Mouse (Mus musculus): Measurements from ENCODE around the gene Pnmal2.

Gene Pnmal2

DNA sequence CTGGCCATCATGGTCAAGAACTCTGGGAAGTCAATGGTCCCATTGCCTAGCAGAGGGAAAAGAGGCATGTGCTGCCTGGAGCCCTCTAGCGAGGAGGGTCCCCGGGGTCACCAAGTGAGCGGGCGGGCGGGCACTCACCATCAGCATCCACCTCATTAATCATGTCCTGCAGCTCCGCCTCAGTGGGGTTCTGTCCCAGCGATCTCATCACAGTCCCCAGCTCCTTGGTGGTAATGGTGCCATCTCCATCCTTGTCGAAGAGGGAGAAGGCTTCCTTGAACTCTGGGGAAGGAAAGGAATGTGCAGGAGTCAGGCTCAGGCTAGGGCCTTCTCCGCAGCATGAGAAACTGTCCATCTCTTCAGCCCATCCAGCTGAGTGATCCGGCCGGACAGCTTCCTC, 27.0 kb upstream of the Pnmal2 start:
- no peak for DNase-seq (ENCODE audit: low spot score in 2 of 2)

DNA sequence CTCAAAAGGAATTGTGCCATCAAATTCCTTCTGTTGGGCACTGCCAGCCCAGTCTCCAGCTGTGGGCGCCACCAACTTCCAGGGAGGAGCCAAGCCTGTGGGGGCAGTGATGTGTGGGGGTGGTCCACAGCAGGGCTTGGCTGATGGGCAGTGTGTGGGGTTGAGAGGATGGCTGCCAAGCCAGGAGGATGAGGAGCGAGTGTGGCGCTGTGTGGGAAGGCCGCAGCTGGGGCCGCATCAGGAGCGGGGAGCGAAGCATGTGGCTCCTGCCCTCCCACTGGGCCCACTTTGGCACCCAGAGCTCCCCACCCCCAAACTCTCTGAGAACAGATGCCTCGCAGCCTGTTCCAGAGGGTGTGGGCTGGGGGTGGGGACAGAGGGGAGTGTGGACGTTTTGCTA, 26.5 kb upstream of the Pnmal2 start:
- DNase-seq (ENCODE audit: low spot score in 2 of 2), result no peak

DNA sequence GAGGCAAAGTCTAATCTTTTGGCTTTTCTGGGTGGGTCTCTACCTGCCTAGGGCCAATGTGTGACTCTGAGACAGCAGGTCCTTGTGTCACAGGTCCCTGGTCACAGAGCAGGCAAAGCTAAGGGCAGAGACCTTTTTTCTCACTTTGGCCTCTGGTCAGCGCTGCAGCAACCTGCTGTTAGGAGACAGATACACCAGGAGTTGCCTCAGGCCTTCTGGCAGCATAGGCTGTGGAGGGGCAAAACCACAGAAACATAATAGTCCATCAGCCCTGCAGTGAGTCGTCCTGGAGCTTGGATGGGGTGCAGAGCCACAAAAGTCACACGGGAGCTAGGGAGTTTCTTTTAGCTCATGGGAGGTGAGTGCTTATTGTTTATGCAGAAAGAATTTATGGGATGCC, 25.8 kb upstream of the Pnmal2 start:
- no peak for DNase-seq (ENCODE audit: low spot score in 2 of 2)

DNA sequence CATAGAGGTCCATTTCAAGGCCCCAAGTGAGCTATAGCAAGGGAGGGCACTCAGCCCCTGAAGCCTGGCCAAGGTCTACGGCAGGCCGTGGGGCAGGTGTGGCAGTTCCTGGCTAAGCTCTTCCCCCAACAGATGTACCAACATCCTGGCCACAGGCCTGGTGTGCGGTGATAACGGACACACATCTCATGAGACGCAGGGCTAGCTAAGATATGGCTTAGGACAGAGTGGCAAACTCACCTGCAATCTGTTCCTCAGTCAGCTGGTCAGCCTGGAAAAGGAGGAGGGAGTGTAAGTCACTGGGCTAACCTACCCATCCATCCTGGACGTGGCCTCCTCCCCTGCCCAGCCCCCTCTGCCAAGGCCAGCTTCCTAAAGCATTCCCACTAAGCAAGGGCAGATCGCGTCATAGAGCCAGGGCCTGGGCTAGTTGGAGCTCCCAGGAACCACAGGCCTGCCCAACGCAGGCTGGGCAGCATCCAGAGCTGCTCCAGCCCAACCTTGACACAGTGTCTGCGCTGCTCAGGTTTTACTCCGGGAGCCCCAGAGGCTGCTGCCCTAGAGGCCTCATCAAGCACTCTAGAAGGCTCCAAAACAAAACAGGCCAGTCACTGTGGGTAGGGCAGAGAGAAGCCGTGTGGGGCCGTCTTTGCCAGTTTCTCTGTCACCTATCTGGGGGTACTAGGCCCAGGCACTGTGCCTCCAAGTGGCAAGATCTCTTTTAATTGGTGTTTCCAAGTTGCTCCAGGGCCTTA, 24.9 kb upstream of the Pnmal2 start:
- DNase-seq (ENCODE audit: low spot score in 2 of 2), result no peak

DNA sequence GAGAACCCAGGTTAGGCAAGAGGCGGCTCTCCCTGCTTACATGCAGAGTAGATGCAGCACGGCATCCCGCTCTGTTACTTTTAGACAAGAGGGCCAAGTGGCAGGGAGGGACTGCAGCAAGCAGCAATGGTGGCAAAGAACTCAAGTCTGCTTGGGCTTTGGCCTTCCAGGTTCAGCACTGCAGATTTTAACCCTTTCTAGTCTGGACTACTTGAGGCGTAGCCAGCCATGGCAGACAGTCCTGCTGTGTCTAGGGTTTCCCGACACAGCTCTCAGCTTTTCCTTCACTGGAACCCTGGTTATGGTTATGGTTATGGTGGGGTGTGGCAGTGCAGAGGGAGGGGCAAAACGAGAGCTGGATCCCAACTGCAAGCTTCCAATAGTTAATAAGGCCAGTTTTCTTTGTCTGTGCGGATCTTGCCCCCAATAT, 24.3 kb upstream of the Pnmal2 start:
- no peak for DNase-seq (ENCODE audit: low spot score in 2 of 2)

DNA sequence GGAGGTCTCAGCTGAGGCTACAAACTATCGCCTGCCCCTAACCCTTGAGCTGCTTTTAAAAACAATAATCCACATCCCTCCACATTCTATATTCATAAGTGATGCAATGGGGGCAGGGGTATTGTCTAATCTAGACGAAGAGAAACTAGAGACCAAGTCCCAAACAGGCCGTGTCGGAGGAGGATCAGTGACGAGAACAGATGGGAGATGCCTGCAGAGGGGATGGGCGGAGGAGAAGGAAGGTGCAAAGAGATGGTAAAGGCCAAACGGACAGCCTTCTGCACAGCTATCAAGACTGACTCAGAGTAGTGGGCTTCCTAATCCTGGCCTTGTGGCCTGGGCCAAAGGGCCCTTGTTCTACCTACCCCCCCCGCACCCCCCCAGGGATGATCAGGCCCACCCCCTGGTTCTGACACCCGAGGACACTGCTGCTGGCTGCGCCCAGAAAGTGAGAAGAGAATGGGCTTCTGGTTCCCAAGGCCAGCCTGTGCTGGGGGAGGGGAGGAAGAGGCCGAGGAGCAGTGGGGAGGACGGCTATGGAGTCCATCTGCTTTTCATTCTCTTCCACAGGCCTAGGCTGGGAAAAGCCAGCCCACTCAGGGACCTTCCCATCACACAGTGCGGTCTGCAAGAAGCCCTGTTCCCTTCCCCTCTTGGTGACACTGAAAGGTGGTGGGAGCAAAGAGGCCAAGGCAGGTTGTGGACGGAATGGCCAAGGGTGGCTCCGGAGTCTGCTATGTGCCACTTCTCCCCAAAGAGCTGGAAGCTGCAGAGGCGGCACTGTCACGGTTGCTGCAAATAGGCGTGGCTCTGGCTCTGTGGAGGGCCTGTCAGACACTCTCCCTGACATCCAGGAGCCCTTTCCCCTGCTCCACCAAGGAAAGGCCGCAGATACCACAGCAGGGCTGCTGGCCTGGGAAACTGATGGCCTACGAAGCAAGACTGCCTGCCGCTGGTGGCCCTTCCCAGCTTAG, 23.4 kb upstream of the Pnmal2 start:
- no peak for DNase-seq (ENCODE audit: low spot score in 2 of 2)

DNA sequence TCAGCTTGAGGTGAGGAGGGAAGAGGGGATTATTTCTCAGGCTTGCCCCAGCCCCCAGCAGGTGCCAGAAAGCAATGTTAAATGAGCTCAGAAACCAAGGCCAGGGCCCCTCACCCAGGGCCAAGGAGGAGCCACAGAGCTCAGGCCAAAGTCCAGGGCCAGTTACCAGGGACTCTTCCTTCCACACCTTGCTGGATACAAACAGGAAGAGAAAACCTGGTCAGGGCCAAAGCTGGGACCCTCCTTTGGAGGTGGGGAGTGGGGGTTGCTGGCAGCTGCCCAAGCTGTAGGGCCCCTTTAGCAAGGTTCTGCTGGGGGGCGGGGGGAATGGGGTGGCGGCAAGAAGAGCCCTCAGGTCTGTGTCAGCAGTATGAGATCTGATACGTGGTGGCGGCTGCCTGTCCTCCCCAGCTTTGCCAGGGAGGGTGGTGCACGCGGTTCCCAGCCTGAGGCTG, 22.6 kb upstream of the Pnmal2 start:
- no peak for DNase-seq (ENCODE audit: low spot score in 2 of 2)

DNA sequence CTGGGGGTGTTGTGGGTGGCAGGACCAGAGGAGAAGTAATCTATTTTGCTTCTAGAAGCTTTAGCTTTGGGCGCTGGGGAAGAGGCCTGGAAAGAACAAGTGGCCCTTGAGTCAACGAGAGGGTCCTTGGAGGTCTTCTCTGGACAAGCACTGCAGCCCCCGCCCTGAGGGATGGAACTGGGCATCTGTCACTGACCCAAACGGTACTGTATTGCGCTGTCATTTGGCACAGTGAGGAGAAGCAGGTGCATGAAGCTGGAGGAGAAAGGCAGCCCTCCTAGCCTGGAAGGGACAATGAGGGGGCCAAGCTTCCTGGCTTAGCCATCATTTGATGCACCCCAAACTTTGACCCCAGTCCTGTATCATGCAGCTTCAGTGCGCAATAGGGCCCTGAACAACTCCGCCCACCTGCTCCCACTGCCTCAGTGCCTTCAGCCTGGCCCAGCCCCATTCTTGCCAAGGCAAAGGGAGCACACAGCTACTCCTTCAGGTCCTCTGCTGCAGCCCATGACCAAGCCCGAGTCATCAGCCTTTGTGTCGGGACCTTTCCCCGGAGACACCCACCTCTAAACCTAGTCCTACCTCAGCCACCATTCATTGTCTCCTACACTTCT, 22.0 kb upstream of the Pnmal2 start:
- no peak for DNase-seq (ENCODE audit: low spot score in 2 of 2)

DNA sequence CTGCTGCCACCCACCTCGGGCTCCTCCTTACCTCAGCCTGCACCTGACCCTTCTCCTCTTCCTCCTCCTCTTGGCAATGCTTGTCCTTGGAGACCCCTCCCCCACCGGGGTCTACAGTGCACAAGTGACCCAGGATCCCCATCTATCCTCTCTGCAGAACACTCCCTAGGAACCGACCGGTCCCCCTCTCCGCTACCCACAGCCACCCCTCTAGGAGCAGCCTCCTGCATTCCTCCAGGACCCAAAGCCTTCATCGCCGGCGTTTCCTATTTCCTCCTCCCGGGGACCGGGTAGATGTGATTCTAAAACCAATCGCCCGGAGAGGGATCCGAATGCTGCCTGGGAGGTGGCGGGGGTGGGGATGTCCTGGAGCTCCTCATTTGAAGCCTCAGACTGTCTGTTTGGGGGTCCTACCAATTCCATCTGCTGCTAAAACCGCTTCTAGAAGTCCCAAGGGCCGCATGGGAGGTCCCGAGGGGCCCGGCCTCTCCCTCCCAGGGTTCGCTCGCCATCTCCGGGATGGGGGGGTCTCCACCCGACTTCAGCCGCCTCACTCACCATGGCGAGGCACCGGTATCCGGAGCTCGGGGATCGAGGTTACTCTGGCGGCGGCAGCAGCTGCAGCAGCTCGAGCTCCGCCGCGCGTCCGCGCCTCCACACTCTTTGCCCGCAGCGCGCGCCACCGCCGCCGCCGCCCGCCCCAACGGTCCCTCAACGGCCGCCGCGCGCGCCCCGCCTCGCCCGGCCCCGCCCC, 21.0 kb upstream of the Pnmal2 start:
- no peak for DNase-seq (ENCODE audit: low spot score in 2 of 2)

DNA sequence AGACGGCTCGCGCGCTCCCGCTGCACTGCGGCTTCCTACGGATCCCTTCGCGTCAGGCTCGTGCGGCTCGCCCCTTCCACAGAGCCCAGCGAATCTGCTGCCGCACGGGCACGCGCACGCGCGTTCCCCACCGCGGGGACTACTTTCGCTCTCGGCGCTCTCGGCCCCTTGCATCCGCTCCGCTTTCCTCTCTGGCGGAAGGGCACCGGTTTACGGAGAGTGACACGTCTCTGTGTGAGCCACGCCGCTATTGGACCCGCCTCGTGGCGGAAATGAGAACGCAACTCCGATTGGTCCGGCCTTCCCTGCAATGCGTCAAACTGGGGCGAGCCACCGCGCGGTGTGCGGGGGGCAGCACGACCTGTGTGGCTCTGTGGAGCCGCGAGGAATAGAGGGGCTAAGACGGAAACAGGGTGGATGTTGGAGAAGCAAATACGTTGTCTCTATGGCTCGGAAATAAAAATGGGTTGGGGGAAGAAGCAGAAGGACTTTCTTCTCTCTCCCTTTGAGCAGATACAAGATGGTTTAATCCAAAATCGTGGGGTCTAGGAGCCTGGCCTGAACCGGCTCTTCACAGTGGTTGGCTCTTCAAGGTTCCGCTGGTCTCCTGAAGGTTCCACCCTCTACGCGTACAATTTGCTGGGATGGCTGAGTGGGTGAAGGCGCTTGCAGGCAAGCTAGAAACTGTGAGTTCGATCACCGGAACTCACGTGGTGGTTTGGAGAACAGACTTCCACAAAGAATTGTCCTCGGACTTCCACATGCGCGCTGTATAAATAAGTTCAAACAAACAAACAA, 20.2 kb upstream of the Pnmal2 start, which contains the start of gene Calm3:
Gene Calm3 (minus strand): TSS at position 78 of the 798 bp plus-strand sequence.
- peak; percentile 100 for DNase-seq (ENCODE audit: low spot score in 2 of 2)

DNA sequence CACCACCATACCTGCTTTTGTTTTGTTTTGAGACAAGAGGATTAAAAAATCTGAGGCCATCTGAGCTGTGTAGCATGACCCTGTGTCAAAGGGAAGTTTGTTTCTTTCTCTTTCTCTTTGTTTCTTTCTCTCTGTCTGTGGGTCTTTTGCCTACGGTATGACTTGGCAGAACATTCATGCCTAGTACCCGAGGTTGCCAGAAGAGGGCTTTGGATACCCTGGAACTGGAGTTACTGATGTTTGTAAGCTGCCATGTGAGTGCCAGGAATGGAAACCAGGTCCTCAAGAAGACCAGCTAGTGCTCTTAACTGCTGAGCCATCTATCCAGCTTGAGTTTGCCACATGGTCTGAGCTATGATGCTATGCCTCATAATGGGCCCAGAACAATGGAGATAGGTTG, 16.1 kb upstream of the Pnmal2 start:
- DNase-seq (ENCODE audit: low spot score in 2 of 2), result no peak

DNA sequence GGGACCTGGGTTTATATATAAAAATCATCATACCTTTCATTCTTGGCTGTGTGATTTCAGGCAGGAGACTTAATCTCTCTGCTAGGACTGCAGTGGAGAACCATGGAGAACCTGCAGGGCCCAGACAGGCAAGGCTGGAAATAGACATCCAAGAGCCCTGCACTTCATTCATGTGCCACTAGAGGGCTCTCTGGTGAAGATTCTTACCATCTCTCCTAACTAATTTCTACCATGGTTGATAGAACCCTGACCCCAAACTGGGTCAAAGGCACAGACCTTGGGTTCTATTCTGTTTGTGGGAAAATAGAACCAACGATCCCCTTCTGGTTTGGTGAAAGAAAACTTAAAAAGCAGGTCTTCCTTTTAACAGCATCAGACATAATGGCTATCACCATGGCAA, 13.6 kb upstream of the Pnmal2 start:
- peak in 1 of 2 experiments; percentile 51 for DNase-seq (ENCODE audit: low spot score in 2 of 2)

DNA sequence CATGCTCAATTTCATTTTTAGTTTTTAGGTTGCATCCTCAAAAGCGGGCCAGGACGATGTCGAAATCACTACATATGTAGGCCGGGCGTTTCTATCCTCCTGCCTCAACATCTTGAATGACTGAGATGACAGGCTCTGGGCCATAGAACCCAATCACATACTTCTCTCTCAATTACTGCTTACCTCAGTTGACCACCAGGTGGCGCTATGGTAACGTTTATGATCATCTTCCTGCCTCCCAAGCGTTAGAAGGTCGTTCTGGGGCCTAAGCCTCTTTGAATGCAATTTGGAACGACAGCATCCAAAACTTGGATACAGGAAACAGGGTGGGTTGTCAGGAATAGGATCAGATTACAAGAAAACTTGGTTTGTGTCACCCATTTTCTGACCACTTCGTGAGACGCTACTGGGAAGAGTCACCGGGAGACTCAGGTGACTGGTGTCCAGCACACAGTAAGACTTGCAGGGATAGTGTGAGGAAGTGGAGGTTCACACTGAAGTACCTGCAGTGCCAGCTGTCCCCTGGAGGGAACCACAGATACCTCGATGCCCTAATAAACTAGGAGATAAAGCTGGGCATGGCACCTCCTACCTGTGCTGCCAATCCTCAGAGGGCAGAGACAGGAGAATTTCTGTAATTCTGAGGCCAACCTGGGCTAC, 12.4 kb upstream of the Pnmal2 start:
- DNase-seq (ENCODE audit: low spot score in 2 of 2), result peak; percentile 57 to 83

DNA sequence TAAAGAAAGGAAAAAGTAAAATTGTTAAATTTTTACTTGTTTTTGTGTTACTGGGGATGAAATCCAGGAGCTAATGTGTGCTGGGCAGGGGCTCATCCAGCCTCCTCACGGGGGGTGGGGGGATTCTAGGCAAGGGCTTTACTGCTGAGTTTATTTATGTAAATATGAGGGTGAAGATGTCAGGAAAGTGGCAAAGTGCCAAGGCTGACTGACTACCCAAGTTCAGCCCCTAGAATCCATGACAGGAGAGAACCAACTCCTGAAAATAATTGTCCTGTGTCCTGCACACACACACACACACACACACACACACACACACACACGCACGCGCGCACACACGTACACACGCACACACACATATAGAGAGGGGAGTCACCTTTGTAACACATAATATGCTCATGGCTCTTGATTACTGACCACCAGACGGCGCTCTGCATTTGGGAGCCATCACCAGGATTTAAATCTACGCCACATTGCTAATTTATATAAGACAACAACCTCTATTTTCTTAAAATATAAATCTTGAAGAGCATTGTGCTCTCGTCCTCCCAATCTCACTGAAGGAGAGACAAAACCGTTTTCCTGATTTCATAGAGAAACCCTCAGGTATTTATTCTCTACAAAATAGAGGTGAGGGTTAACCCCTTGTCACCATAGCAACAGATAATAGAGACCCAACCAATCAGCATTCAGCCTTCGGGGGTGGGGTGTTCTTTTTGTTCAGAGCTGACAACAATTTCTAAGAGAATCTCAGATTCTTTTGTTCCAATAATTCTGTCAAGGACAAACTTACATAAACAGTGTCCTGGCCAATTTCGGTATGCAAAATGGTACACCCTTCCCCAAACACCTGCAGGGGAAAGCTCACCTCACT, 11.5 kb upstream of the Pnmal2 start:
- no peak for DNase-seq (ENCODE audit: low spot score in 2 of 2)

DNA sequence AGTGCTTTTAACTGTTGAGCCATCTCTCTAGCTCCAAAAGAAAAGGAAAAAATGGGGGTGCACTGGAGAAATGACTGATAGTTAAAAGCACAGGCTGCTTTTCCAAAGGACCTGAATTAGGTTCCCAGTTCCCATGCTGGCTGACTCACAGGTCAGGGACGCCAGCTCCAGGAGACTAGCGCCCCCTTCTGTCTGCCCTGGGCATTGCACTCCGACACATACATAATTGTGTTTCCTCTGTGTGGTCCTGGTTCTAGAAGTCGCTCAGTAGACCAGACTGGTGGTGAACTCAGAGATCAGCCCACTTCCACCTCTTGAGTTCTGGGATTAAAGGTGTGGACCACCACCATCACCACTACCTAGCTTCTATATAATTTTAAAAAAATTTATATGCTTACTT, 7.2 kb upstream of the Pnmal2 start:
- no peak for DNase-seq (ENCODE audit: low spot score in 2 of 2)

DNA sequence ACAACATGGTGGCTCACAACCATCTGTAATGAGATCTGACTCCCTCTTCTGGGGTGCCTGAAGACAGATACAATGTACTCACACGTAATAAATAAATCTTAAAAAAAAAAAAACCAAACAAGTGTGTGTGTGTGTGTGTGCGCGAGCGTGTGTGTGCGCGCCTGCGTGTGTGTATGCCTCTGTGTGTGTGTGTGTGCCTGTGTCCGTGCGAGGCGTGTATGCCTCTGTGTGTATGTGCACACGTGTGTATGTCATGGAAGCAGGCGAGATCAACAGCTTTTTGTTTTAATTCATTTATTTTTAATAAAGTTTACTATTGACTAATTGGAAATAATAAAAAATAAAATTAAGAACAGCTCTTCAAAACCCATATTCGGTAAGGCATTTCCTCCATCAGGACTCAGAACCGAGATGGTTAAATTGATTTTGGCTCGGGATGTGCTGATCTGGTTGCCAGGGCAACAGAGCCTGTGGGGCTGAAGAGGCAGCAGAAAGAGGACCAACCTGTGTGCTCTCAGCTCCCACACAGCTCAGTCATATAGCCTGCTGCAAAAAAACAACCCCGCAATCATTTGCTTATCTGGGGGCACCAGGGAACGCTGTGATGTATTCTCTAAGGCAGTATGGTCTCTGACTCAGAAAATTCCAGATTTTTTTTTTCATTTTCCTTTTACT, 6.2 kb upstream of the Pnmal2 start:
- no peak for DNase-seq (ENCODE audit: low spot score in 2 of 2)

DNA sequence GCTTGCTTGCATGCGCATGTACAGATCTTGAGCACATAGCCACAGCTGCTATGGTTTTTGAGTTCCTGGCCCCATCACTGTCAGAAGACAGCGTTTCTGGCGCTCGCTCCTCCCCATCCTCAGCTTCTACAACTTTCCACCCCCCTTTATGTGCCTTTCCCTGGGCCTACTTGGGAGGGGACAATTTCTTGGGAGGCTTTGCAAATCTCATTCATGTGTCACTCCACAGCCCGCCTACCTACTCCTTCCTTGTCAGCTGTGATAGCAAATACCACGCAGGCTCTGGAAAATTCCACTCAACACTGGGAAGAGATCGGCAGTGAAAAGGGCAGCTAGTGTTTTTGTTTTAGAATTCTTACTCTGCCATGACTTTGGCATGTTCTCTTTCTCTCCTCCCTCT, 4.2 kb upstream of the Pnmal2 start:
- peak in 1 of 2 experiments; percentile 46 for DNase-seq (ENCODE audit: low spot score in 2 of 2)

DNA sequence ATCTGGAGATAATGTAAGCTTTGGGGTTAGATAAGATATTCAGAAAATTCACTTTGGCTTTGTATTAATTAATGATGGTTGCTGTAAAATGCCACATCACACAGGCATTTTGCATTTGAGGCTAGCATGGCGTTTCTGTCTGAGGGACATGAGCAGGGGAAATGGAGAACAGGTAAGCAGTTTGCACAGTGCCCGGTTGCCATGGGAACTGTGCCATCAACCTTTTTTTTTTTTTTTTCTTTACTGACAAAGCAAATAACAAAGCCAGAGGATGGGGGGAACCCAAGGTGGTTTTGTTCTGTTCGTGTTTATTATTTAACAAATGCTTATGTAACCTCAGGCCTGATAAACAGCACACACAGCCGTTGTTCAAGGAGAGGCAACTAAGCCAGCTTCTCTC, 1.6 kb upstream of the Pnmal2 start:
- DNase-seq (ENCODE audit: low spot score in 2 of 2), result no peak

All from heart, adult 9 months (tissue).